Mouse (Mus musculus) heart, embryonic 14.5 days (tissue): ENCODE measurements around the gene Phf24. TPM values are rescaled to one million over a fixed set of nuclear protein-coding genes. Genes with fewer than 3 reads are reported as not detected.

Source experiments
- ATAC-seq: fragments of 200-750 bp; cut with Nextera tagmentation; 2 replicates; pipeline ENCODE4 v1.8.0; 2017; ENCODE audit warnings: low read depth, moderate TSS enrichment; ENCODE audit not compliant: insufficient number of reproducible peaks, insufficient read depth, low FRiP score
- H3K27ac ChIP-seq, 2 experiments: fragments of 200-500 bp in 1 of 2; fragments of 300-500 bp in 1 of 2; sonication (generic) in 1 of 2; replicated peaks in 1 of 2; 2 replicates each; pipeline ENCODE4 v1.5.1; 2012 to 2014; ENCODE audit warnings: low read depth in 2 of 2, low read length in 2 of 2, control low read depth in 1 of 2, mild to moderate bottlenecking in 1 of 2, mixed read lengths in 1 of 2; ENCODE audit not compliant: control insufficient read depth in 1 of 2, insufficient read depth in 1 of 2
- H3K27me3 ChIP-seq: fragments of 300-500 bp; sonication (generic); 2 replicates; pipeline ENCODE4 v1.6.1; 2014; ENCODE audit warnings: mild to moderate bottlenecking, low read length, control low read depth; ENCODE audit not compliant: control insufficient read depth, insufficient read depth
- H3K36me3 ChIP-seq: fragments of 300-500 bp; sonication (generic); 2 replicates; pipeline ENCODE4 v1.6.1; 2014; ENCODE audit warnings: mild to moderate bottlenecking, control low read depth, low read length, mixed read lengths; ENCODE audit not compliant: control insufficient read depth, insufficient read depth
- H3K4me1 ChIP-seq, 2 experiments: fragments of 200-500 bp in 1 of 2; fragments of 300-500 bp in 1 of 2; sonication (generic) in 1 of 2; 2 replicates each; pipeline ENCODE4 v1.6.1; 2012 to 2014; ENCODE audit warnings: low read length in 2 of 2, control low read depth in 1 of 2, mixed read lengths in 1 of 2; ENCODE audit not compliant: control insufficient read depth in 2 of 2, insufficient read depth in 2 of 2
- H3K4me2 ChIP-seq: fragments of 300-500 bp; sonication (generic); 2 replicates; pipeline ENCODE4 v1.6.1; 2014; ENCODE audit warnings: mild to moderate bottlenecking, low read length
- H3K4me3 ChIP-seq, 2 experiments: fragments of 200-500 bp in 1 of 2; fragments of 300-500 bp in 1 of 2; sonication (generic) in 1 of 2; 2 replicates each; pipeline ENCODE4 v1.5.1; 2012 to 2014; ENCODE audit warnings: low read length in 2 of 2, mild to moderate bottlenecking in 2 of 2, control low read depth in 1 of 2, low read depth in 1 of 2, moderate library complexity in 1 of 2; ENCODE audit not compliant: control insufficient read depth in 1 of 2, insufficient read depth in 1 of 2
- H3K9ac ChIP-seq: fragments of 300-500 bp; sonication (generic); 2 replicates; pipeline ENCODE4 v1.6.1; 2014; ENCODE audit warnings: mild to moderate bottlenecking, low read length
- H3K9me3 ChIP-seq: fragments of 300-500 bp; sonication (generic); 2 replicates; pipeline ENCODE4 v1.6.1; 2016; ENCODE audit warnings: low read length, control low read depth; ENCODE audit not compliant: control insufficient read depth
- WGBS: fragments of 180-500 bp; shearing (Covaris S2); extraction: QIAGEN DNeasy Blood & Tissue Kit; methylation state at CpG from one replicate; pipeline ENCODE4 v1.1.7; 2014; 5-methylcytosine and 5-hydroxymethylcytosine counted together
- polyA plus RNA-seq: library from polyadenylated mRNA; unstranded; fragments of >200 nt; fragmentation: Nextera tagmentation; extraction: Ambion mirVana; gene quantifications from 2 replicates; pipeline ENCODE4 v1.2.1, GENCODE M21; 2014

Phf24 gene
- polyA plus RNA-seq, 1 experiment from 2014 or later: 5.6 TPM

DNA sequence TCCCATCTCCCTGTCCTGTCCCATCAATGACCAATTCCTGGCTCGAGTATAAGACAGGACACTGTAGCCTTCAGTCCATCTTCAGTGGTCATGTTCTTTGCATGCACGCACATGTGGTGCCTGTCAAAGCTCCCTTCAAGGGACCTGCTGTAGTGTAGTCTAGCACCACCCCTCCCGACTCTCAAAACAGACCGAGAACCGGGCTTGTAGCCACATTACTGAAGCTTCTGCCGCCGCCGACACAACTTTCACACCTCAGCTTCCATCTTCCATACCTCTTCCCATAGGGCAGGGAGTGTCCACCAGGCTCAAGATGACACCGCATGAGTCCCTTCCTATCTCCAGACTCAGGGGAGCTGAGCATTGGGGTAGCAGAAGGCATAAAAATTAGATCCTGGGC lies 27.7 kb downstream of the Phf24 start:
- no peak overlapping the region for H3K27ac ChIP-seq

DNA sequence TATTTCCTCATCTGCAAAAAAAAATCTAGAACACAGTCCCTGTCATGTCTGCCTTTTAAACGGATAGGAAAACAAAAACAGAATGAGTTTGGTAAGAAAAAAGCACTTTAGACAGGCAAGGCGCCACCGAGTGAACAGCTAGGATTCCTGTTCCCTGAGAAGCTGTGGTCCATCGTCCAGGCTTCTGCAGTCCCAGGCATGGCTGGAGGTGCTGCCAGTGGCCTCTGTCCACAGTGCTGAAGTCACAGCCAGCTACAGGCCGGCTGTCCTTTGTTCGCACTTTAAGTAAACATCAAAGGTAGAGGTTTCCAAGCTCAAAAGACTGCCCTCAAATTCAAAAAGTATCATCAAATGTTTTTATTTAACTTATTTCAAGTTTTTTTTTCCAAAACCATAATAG lies 28.6 kb downstream of the Phf24 start:
- H3K9me3 ChIP-seq: no peaks in the 10 kb centered on the region
- no peak overlapping the region for H3K27ac ChIP-seq
- H3K4me3 ChIP-seq: no peak overlapping the region
- no peaks in the 10 kb centered on the region for H3K36me3 ChIP-seq
- 4% methylated on average over 6 of the region's 6 CpGs for WGBS
- peaks cover 11% of the 10 kb centered on the region; the same call in 1 of the 2 replicates for H3K27me3 ChIP-seq
- no peak overlapping the region for H3K9ac ChIP-seq
- ATAC-seq: no peak
- H3K4me1 ChIP-seq: peaks cover 2 to 5% of the 10 kb centered on the region in 2 experiments; a peak in 3 of 4 replicates
- H3K4me2 ChIP-seq: no peak overlapping the region

More for the DNA sequence above, 27.7 kb downstream of the Phf24 start:
- 69% methylated on average over 9 of the region's 9 CpGs for WGBS
- Histone ChIP-seq H3K4me1 (peaks cover 1 to 4% of the 10 kb centered on the region in 2 experiments; a peak in 3 of 4 replicates), H3K36me3 (no peaks in the 10 kb centered on the region), H3K9ac (no peak overlapping the region), H3K4me3 (no peak overlapping the region), H3K9me3 (no peaks in the 10 kb centered on the region), H3K27me3 (peaks cover 11% of the 10 kb centered on the region; the same call in 1 of the 2 replicates), H3K4me2 (no peak overlapping the region)
- ATAC-seq: no peak

DNA sequence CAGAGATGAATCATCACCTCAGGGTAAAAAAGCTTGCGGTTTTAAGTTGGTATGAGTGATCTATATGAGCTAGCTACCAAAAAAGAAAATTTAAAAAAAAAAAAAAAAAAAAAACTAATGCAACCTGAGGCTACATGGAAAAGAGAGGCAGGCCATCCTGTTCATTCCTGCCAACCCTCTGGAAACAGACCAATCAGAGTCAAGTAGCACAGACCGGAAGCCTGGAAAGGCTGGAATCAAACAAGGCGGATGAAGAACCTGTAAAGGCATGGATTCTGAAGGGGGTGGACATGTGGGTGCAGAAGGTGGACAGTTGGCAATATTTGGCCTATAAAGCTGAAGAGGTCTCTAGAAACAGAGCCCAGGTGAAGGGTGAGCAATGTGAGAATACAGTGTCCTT lies 29.0 kb downstream of the Phf24 start:
- Histone ChIP-seq H3K36me3 (no peaks in the 10 kb centered on the region), H3K4me3 (no peak overlapping the region), H3K4me2 (no peak overlapping the region), H3K27me3 (peaks cover 11% of the 10 kb centered on the region; the same call in 1 of the 2 replicates), H3K4me1 (peaks cover 5 to 7% of the 10 kb centered on the region in 2 experiments), H3K9ac (no peak overlapping the region), H3K9me3 (no peaks in the 10 kb centered on the region), H3K27ac (no peak overlapping the region)
- no peak for ATAC-seq
- 86% methylated on average over 3 of the region's 3 CpGs for WGBS

DNA sequence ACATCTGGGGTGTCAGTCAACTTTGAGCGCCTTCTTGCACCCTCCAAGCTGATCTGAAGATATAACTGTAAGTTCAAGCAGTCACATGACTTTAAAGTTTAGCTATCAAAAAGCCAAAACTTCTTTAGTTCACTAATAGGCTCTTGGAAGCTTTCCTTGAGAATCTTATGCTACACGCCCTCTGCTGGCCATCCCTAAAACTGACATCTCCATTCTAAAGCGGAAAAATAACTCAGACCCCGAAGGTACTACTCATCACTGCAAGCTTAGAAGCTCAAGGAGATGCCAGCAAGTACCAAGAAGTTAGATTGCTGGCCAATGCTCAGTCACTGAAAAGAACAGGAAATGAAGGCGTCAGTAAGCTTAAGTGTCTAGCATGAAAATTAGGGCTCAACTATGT lies 29.5 kb downstream of the Phf24 start:
- H3K36me3 ChIP-seq: no peaks in the 10 kb centered on the region
- no peak for ATAC-seq
- H3K4me3 ChIP-seq: no peak overlapping the region
- no peak overlapping the region for H3K9ac ChIP-seq
- WGBS: 7% methylated on average over 5 of the region's 5 CpGs
- H3K4me1 ChIP-seq: peaks cover 9 to 12% of the 10 kb centered on the region in 2 experiments
- peaks cover 11% of the 10 kb centered on the region; the same call in 1 of the 2 replicates for H3K27me3 ChIP-seq
- no peak overlapping the region for H3K4me2 ChIP-seq
- no peak overlapping the region for H3K27ac ChIP-seq
- no peaks in the 10 kb centered on the region for H3K9me3 ChIP-seq

DNA sequence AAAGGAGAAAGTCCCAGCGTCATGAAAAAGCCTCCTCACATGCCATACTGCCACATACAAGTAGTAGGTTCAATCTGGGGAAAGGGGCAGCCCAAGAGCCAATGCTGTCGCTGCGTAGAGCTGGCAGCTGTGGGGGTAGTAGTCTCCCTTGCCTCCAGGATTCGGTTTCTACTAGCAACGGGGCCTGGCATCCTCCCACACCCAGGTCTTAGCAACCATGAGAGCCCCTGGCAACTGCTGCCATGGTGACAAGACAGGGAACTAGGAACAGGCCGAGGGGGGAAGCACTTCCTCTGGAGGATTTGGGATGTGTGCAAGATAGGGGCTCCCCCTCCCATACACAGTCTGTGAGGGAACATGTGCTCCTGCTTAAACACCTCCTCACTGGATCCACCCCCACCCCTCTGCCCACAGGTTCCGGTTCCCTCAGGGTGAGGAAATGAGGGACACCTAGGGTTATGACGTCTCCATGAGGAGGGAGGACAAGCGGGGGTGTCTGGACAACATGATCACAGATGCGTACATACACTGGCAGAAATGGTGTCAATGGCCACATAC lies 30.4 kb downstream of the Phf24 start:
- H3K4me1 ChIP-seq: peaks cover 17 to 21% of the 10 kb centered on the region in 2 experiments
- H3K9ac ChIP-seq: no peak overlapping the region
- peaks cover 11% of the 10 kb centered on the region; the same call in 1 of the 2 replicates for H3K27me3 ChIP-seq
- H3K4me3 ChIP-seq: no peak overlapping the region
- no peak for ATAC-seq
- no peak overlapping the region for H3K27ac ChIP-seq
- no peaks in the 10 kb centered on the region for H3K9me3 ChIP-seq
- no peaks in the 10 kb centered on the region for H3K36me3 ChIP-seq
- WGBS: 58% methylated on average over 10 of the region's 10 CpGs
- no peak overlapping the region for H3K4me2 ChIP-seq

DNA sequence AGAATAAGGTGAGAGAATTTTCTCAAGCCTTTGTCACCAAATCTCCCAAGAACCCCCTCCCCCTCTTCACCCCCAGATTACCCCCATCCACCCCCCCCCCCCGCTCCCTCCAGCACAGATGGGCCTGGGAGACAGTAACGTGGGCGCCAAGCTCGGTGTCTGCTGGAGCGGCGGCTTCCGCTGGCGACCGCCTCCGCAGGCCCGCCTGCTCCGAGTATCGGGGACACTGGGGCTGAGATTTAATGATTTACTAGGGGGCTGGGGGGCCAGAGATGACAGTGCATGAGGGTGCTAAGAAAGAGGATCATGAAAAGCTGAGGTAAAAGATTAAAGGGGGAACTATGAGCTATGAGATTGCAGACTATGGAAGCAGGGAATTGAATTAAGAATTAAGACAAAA lies 32.1 kb downstream of the Phf24 start:
- no peak for ATAC-seq
- Histone ChIP-seq H3K27ac (no peak overlapping the region), H3K4me2 (no peak overlapping the region), H3K36me3 (no peaks in the 10 kb centered on the region), H3K9me3 (no peaks in the 10 kb centered on the region), H3K27me3 (peaks cover 11% of the 10 kb centered on the region; the same call in 1 of the 2 replicates), H3K4me3 (no peak overlapping the region), H3K9ac (no peak overlapping the region), H3K4me1 (peaks cover 34 to 35% of the 10 kb centered on the region in 2 experiments)
- whole genome bisulfite sequencing: 48% methylated on average over 13 of the region's 13 CpGs

DNA sequence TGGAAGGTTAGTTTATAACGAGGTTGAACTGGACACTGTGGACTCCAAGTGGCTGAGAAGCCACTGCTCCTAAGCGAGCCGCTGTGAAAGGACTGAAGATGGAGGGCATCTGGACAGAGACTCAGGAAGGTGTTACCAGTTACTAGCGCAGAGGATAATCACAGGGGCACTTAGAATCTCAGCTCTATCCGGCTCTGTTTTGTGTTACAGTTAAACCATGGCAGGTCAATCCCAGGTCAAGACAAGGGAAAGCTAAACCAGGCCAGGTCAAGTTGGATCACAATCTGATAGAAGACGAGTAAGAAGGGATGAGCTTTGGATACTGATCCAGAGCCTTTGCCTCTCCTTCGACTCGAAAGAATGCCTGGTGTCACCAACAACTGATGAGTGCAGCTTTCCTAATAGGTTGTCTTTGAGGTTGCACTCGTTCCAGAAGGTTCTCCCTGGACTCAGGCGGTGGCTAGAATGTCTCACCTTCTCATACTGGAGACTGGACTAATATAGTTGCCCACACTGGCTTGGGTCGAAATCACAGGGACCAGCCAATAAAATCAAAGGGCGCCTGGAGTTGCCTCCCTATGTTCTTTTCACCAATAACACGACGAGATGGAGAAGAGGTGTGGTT lies 32.7 kb downstream of the Phf24 start:
- Histone ChIP-seq H3K9ac (peak overlapping the region; percentile 58), H3K4me1 (peaks cover 35 to 39% of the 10 kb centered on the region in 2 experiments), H3K9me3 (no peaks in the 10 kb centered on the region), H3K4me2 (peak overlapping the region; percentile 89), H3K4me3 (peak overlapping the region; percentile 76 to 84), H3K27ac (peak overlapping the region; percentile 7 to 48; a peak in 2 of 4 replicates), H3K27me3 (peaks cover 11% of the 10 kb centered on the region; the same call in 1 of the 2 replicates), H3K36me3 (no peaks in the 10 kb centered on the region)
- no peak for ATAC-seq
- WGBS: 7% methylated on average over 13 of the region's 14 CpGs
